Mouse (Mus musculus): ENCODE measurements around the gene Otulin.

DNA sequence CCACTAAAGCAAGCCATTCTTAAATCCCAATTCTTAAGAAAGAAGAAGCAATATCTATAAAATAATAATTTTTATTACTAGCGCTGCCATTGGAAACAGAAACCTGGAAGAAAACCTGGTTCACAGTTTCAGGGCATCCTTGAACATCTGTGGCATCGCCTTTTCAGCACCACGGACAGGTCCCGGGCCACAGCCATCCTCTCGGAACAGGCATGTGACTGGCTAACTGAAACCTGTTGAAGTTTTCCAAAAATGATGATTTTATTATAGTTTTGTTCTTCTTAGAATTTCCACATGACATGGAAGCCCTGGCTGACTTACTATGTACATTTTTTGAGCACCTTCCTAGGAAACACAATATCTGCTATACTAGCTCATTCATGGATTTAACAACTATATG is 24.5 kb upstream of the Otulin start:
- no peak for TF ChIP-seq POLR2A (IDR thresholded peaks at IDR 0.05; ENCODE audit: borderline replicate concordance, low read depth, low read length)
- TF ChIP-seq CTCF (IDR thresholded peaks at IDR 0.05; ENCODE audit: low read depth, low read length): no peak
